Mouse (Mus musculus): ENCODE measurements around the gene Tspan33. TPM values are rescaled to one million over a fixed set of nuclear protein-coding genes. Genes with fewer than 3 reads are reported as not detected.
"Not testable (repeated sequence)": the region's sequence is repeated elsewhere in the genome, so short reads cannot be mapped to it uniquely, and the experiment has no call there.

The Tspan33 gene
- 1 to 10 TPM in 1 of 2 experiments, under 1 TPM in 1; 0.93 to 1.4 TPM for total RNA-seq (2021)

GRCm38 (mm10) chr6:29693953-29694352 lies at the start of gene Tspan33:
TSS of gene Tspan33 (plus strand) at chr6:29694222.
- peak; percentile 93 for DNase-seq

- DNase-seq: peak; percentile 93
Measured at GRCm38 (mm10) chr6:29649494-29650169, 44.4 kb upstream of the Tspan33 start.

- DNase-seq: no peak
Measured at GRCm38 (mm10) chr6:29650170-29650549, 43.9 kb upstream of the Tspan33 start.

- no peak for DNase-seq
Measured at GRCm38 (mm10) chr6:29653271-29653670, 40.8 kb upstream of the Tspan33 start.

- DNase-seq: no peak
Measured at GRCm38 (mm10) chr6:29658626-29659475, 35.2 kb upstream of the Tspan33 start.

GRCm38 (mm10) chr6:29659964-29660363 lies 34.1 kb upstream of the Tspan33 start:
- no peak for DNase-seq

- no peak for DNase-seq
Measured at GRCm38 (mm10) chr6:29660662-29661307, 33.2 kb upstream of the Tspan33 start.

- no peak for DNase-seq
Measured at GRCm38 (mm10) chr6:29667266-29667665, 26.8 kb upstream of the Tspan33 start.

GRCm38 (mm10) chr6:29671741-29672140 lies 22.3 kb upstream of the Tspan33 start:
- DNase-seq: no peak

GRCm38 (mm10) chr6:29672563-29673411 lies 21.2 kb upstream of the Tspan33 start:
- DNase-seq: no peak

GRCm38 (mm10) chr6:29673739-29674138 lies 20.3 kb upstream of the Tspan33 start:
- no peak for DNase-seq

GRCm38 (mm10) chr6:29679947-29680550 lies 14.0 kb upstream of the Tspan33 start:
- not testable (repeated sequence) for DNase-seq

- DNase-seq: no peak
Measured at GRCm38 (mm10) chr6:29681853-29682252, 12.2 kb upstream of the Tspan33 start.

- DNase-seq: no peak
Measured at GRCm38 (mm10) chr6:29684686-29685085, 9.3 kb upstream of the Tspan33 start.

GRCm38 (mm10) chr6:29685952-29686351 lies 8.1 kb upstream of the Tspan33 start:
- DNase-seq: no peak

- no peak for DNase-seq
Measured at GRCm38 (mm10) chr6:29689458-29689857, 4.6 kb upstream of the Tspan33 start.

GRCm38 (mm10) chr6:29694375-29695289 lies 610 bp downstream of the Tspan33 start:
- peak; percentile 11 for DNase-seq

GRCm38 (mm10) chr6:29695290-29695674 lies 1.3 kb downstream of the Tspan33 start:
- DNase-seq: no peak

GRCm38 (mm10) chr6:29695975-29696374 lies 2.0 kb downstream of the Tspan33 start:
- no peak for DNase-seq

- no peak for DNase-seq
Measured at GRCm38 (mm10) chr6:29697139-29697538, 3.1 kb downstream of the Tspan33 start.

- DNase-seq: no peak
Measured at GRCm38 (mm10) chr6:29697548-29697947, 3.5 kb downstream of the Tspan33 start.
